Mouse (Mus musculus) heart, embryonic 12.5 days (tissue): ENCODE measurements around the gene Vpreb3. TPM values are rescaled to one million over a fixed set of nuclear protein-coding genes. Genes with fewer than 3 reads are reported as not detected.
"Not testable (repeated sequence)": the region's sequence is repeated elsewhere in the genome, so short reads cannot be mapped to it uniquely, and the experiment has no call there.

ENCODE experiments used
- ATAC-seq: fragments of 200-750 bp; cut with Nextera tagmentation; 2 replicates; pipeline ENCODE4 v1.8.0; 2017; ENCODE audit warnings: moderate TSS enrichment, moderate library complexity; ENCODE audit not compliant: insufficient number of reproducible peaks, low FRiP score
- H3K27ac ChIP-seq: fragments of 300-500 bp; sonication (generic); 2 replicates; pipeline ENCODE4 v1.5.1; 2016; ENCODE audit warnings: mild to moderate bottlenecking, moderate library complexity; ENCODE audit not compliant: poor library complexity, severe bottlenecking
- H3K27me3 ChIP-seq: fragments of 300-500 bp; sonication (generic); replicated peaks from 2 replicates; pipeline ENCODE4 v1.6.1; 2016; ENCODE audit warnings: mild to moderate bottlenecking, moderate library complexity
- H3K36me3 ChIP-seq: fragments of 300-500 bp; sonication (generic); 2 replicates; pipeline ENCODE4 v1.6.1; 2016; ENCODE audit warnings: mild to moderate bottlenecking, moderate library complexity
- H3K4me1 ChIP-seq: fragments of 300-500 bp; sonication (generic); replicated peaks from 2 replicates; pipeline ENCODE4 v1.6.1; 2016; ENCODE audit warnings: mild to moderate bottlenecking
- H3K4me2 ChIP-seq: fragments of 300-500 bp; sonication (generic); 2 replicates; pipeline ENCODE4 v1.6.1; 2016; ENCODE audit warnings: mild to moderate bottlenecking, moderate library complexity
- H3K4me3 ChIP-seq: fragments of 300-500 bp; sonication (generic); 2 replicates; pipeline ENCODE4 v1.5.1; 2016; ENCODE audit warnings: mild to moderate bottlenecking
- H3K9ac ChIP-seq: fragments of 300-500 bp; sonication (generic); 2 replicates; pipeline ENCODE4 v1.6.1; 2016; ENCODE audit warnings: mild to moderate bottlenecking, moderate library complexity
- H3K9me3 ChIP-seq: fragments of 300-500 bp; sonication (generic); replicated peaks from 2 replicates; pipeline ENCODE4 v1.6.1; 2016; ENCODE audit warnings: mild to moderate bottlenecking, moderate library complexity
- WGBS: fragments of 180-500 bp; shearing (Covaris S2); methylation state at CpG from one replicate; pipeline ENCODE4 v1.1.7; 2016; 5-methylcytosine and 5-hydroxymethylcytosine counted together
- polyA plus RNA-seq: library from polyadenylated mRNA; unstranded; fragments of >200 nt; fragmentation: Nextera tagmentation; extraction: Ambion mirVana; gene quantifications from 2 replicates; pipeline ENCODE4 v1.2.1, GENCODE M21; 2016

Gene Vpreb3
- polyA plus RNA-seq, 1 experiment from 2014 or later = 0.24 TPM

- Histone ChIP-seq H3K9me3 (no peaks in the 10 kb centered on the region; the same call in 1 of the 2 replicates), H3K4me3 (no peak overlapping the region), H3K27ac (no peak overlapping the region), H3K4me2 (no peak overlapping the region), H3K27me3 (no peaks in the 10 kb centered on the region), H3K9ac (no peak overlapping the region), H3K36me3 (no peaks in the 10 kb centered on the region), H3K4me1 (no peaks in the 10 kb centered on the region)
- WGBS = 41% methylated on average over 10 of the region's 10 CpGs
- ATAC-seq = no peak
These were observed 35.4 kb downstream of the Vpreb3 start for GRCm38 (mm10) chr10:75978119-75978834.

DNA sequence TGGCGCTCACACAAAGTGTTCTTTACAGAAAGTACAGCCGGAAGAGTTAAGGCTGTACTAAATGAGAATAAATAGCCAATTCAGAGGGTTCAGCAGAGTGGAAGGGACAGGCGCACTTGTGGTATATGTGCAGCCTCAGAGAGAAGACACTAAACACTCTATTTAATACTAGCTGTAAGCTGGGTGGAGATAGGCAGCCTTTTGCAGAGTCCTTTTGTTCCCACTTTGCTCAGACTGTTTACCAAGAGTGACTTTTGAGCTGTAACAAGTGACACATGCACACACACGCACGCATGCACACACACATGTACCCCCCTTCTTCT, 35.9 kb downstream of the Vpreb3 start:
- Histone ChIP-seq H3K27ac (no peak overlapping the region), H3K27me3 (no peaks in the 10 kb centered on the region), H3K9me3 (no peaks in the 10 kb centered on the region), H3K4me1 (no peaks in the 10 kb centered on the region), H3K9ac (no peak overlapping the region), H3K4me2 (no peak overlapping the region), H3K36me3 (no peaks in the 10 kb centered on the region), H3K4me3 (no peak overlapping the region)
- no peak for ATAC-seq
- 82% methylated on average over 5 of the region's 5 CpGs for WGBS

DNA sequence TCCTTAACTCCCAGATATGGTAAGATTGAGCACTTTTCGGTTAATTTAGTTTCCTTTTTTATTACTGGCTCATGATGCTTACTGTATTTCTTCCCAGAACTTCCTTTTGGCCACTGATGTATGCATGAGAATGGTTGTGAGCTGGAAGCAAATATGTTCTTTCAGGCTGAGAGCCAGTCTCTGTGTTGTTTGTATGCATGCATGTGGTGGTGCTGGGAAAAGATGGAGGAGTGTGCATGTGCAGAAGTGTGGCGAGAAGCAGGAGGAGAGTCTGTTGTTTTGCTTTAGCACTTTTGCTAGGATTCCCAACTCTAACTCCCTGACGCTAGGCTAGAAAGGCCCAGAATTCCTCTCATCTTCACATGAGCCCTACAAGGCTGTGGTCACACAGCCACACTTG, 36.6 kb downstream of the Vpreb3 start:
- H3K27me3 ChIP-seq = no peaks in the 10 kb centered on the region
- 79% methylated on average over 3 of the region's 3 CpGs for WGBS
- no peak overlapping the region for H3K27ac ChIP-seq
- no peaks in the 10 kb centered on the region for H3K36me3 ChIP-seq
- ATAC-seq = no peak
- no peak overlapping the region for H3K4me2 ChIP-seq
- H3K4me1 ChIP-seq = no peaks in the 10 kb centered on the region
- no peak overlapping the region for H3K4me3 ChIP-seq
- H3K9me3 ChIP-seq = no peaks in the 10 kb centered on the region
- H3K9ac ChIP-seq = no peak overlapping the region

- Histone ChIP-seq H3K36me3 (no peaks in the 10 kb centered on the region), H3K27me3 (no peaks in the 10 kb centered on the region), H3K27ac (no peak overlapping the region), H3K9ac (no peak overlapping the region), H3K9me3 (no peaks in the 10 kb centered on the region), H3K4me3 (no peak overlapping the region), H3K4me2 (no peak overlapping the region), H3K4me1 (no peaks in the 10 kb centered on the region)
- no peak for ATAC-seq
- WGBS = 70% methylated on average over 4 of the region's 4 CpGs
These were observed 47.7 kb downstream of the Vpreb3 start for GRCm38 (mm10) chr10:75990430-75991042.

DNA sequence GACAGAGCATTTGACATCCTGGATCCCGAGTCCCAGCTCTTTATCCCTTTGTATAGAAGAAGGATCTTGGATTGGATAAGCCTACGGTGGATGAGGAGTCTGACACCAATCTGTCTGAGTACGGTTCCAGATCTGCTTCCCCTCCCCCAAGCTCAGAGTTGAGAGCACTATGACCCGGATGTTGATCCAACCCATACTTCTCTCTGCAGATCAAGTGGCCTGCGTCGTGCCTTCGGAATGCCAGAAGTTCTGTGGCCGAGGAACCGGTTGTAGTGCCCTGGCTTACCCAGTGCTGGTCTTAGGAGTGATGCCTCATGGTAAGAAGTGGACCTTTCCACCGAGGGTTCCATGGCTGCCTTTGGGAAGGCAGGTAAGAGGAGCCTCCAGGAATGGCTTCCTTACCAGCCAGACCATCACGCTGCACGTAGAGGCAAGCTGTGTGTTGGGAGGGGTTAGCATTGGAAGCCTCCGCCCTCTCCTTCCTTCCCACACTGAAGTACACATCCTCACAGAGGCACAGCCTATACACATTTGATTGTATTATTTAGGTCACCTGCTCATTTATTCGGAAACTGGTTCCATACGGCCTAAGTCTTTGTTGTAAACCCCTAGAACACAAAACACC, 50.9 kb downstream of the Vpreb3 start:
- Histone ChIP-seq H3K36me3 (no peaks in the 10 kb centered on the region), H3K4me1 (no peaks in the 10 kb centered on the region), H3K4me2 (no peak overlapping the region), H3K9me3 (no peaks in the 10 kb centered on the region), H3K9ac (no peak overlapping the region), H3K4me3 (no peak overlapping the region), H3K27me3 (no peaks in the 10 kb centered on the region), H3K27ac (no peak overlapping the region)
- WGBS = 81% methylated on average over 15 of the region's 15 CpGs
- no peak for ATAC-seq

- H3K4me2 ChIP-seq, H3K9ac ChIP-seq, H3K27me3 ChIP-seq, ATAC-seq, H3K4me3 ChIP-seq, H3K27ac ChIP-seq, H3K4me1 ChIP-seq, H3K36me3 ChIP-seq, H3K9me3 ChIP-seq: not testable (repeated sequence)
- 62% methylated on average over 13 of the region's 13 CpGs for WGBS
These were observed 51.8 kb downstream of the Vpreb3 start for GRCm38 (mm10) chr10:75994531-75995210.

DNA sequence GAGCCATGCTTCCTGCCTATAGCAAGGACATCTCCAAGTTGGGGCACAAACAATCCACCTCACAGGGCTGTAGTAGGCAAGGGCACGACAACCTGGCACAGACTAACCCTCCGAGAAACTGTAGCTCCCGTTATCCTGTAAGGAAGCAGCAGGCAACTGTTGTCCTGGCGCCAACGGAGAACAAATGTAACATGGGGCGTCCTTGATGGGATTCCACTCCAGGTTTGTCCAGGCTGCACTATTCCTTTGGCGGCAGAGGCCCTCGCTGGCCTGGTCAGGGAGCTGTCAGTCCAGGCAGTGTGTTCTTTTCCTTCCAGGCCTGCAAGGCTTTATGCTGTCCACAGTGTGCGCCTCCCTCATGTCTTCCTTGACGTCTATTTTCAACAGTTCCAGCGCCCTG, 52.6 kb downstream of the Vpreb3 start:
- no peak for ATAC-seq
- Histone ChIP-seq H3K9me3 (no peaks in the 10 kb centered on the region), H3K4me3 (no peak overlapping the region), H3K27me3 (no peaks in the 10 kb centered on the region), H3K4me2 (no peak overlapping the region), H3K9ac (no peak overlapping the region), H3K27ac (no peak overlapping the region), H3K36me3 (no peaks in the 10 kb centered on the region), H3K4me1 (no peaks in the 10 kb centered on the region)
- 71% methylated on average over 11 of the region's 11 CpGs for WGBS

DNA sequence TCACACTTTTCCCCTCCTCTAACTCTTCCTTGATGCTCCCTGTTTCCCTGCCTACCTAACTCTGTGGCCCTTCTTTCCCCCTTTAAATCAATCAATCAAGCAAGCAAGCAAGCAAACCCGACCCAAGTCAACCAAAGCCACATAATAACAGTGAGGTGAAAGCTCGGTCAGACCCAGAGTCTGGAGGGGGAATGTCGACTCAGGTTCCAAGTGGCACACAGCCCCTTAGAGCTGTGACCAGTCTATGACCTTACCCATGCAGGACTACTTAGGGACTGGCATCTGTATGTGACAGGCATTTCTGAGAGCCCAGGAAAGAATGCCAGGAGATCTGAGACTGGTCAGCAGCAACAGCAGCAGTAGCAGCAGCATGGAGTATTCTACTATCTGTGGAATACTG, 53.5 kb downstream of the Vpreb3 start:
- Histone ChIP-seq H3K27me3 (no peaks in the 10 kb centered on the region), H3K4me2 (no peak overlapping the region), H3K4me3 (no peak overlapping the region), H3K27ac (no peak overlapping the region), H3K36me3 (no peaks in the 10 kb centered on the region), H3K4me1 (0 out of 2 replicates have a peak, but pooled peaks cover 4% of the 10 kb centered on the region), H3K9me3 (no peaks in the 10 kb centered on the region), H3K9ac (no peak overlapping the region)
- ATAC-seq = no peak
- 58% methylated on average over 3 of the region's 3 CpGs for WGBS

Other genes with a start within 250 kb of the Vpreb3 start
- 26.0 and 26.7 TPM in 2 replicates for gene Cabin1, start 178.7 kb upstream of the Vpreb3 start, polyA plus RNA-seq
- 31.0 and 35.3 TPM in 2 replicates for gene Ddt, start 169.6 kb upstream of the Vpreb3 start, polyA plus RNA-seq
- gene Gm20441, start 162.1 kb upstream of the Vpreb3 start, polyA plus RNA-seq = not detected in 2 replicates
- gene Gstt3, start 161.6 kb upstream of the Vpreb3 start, polyA plus RNA-seq = 2.7 and 3.2 TPM in 2 replicates
- 3.9 and 4.2 TPM in 2 replicates for gene Gstt1, start 144.5 kb upstream of the Vpreb3 start, polyA plus RNA-seq
- not detected in 2 replicates for gene Gstt4, start 120.5 kb upstream of the Vpreb3 start, polyA plus RNA-seq
- 7.2 and 8.1 TPM in 2 replicates for gene Gstt2, start 105.6 kb upstream of the Vpreb3 start, polyA plus RNA-seq
- 2,266 and 2,393 TPM in 2 replicates for gene Mif, start 82.8 kb upstream of the Vpreb3 start, polyA plus RNA-seq
- gene Derl3, start 49.6 kb upstream of the Vpreb3 start, polyA plus RNA-seq = 2.1 and 2.2 TPM in 2 replicates
- 125 and 126 TPM in 2 replicates for gene Smarcb1, start 21.4 kb upstream of the Vpreb3 start, polyA plus RNA-seq
- gene Chchd10, start 9.9 kb upstream of the Vpreb3 start, polyA plus RNA-seq = 408 and 409 TPM in 2 replicates
- gene Mmp11, start 6.6 kb upstream of the Vpreb3 start, polyA plus RNA-seq = 25.4 and 27.1 TPM in 2 replicates
- gene Gm867, start 2.4 kb upstream of the Vpreb3 start, polyA plus RNA-seq = 0.80 and 1.1 TPM in 2 replicates
- 0.06 TPM in 1 of 2 replicates, not detected in the other for gene Gm5134, start 11.5 kb downstream of the Vpreb3 start, polyA plus RNA-seq
- gene Zfp280b, start 89.6 kb downstream of the Vpreb3 start, polyA plus RNA-seq = 19.2 and 19.7 TPM in 2 replicates
- not detected in 2 replicates for gene Slc5a4b, start 167.9 kb downstream of the Vpreb3 start, polyA plus RNA-seq
- gene Slc5a4a, start 204.4 kb downstream of the Vpreb3 start, polyA plus RNA-seq = not detected in 2 replicates